Mouse (Mus musculus): ENCODE data around the gene Comp. TPM values are rescaled to one million over a fixed set of nuclear protein-coding genes. Genes with fewer than 3 reads are reported as not detected.

The Comp gene
- total RNA-seq, 2 experiments from 2014 or later = 4.6 to 9.3 TPM

GRCm38 (mm10) chr8:70396184-70396583 lies 22.8 kb downstream of the Comp start:
- DNase-seq (ENCODE audit: low spot score in 2 of 2) = no peak

DNA sequence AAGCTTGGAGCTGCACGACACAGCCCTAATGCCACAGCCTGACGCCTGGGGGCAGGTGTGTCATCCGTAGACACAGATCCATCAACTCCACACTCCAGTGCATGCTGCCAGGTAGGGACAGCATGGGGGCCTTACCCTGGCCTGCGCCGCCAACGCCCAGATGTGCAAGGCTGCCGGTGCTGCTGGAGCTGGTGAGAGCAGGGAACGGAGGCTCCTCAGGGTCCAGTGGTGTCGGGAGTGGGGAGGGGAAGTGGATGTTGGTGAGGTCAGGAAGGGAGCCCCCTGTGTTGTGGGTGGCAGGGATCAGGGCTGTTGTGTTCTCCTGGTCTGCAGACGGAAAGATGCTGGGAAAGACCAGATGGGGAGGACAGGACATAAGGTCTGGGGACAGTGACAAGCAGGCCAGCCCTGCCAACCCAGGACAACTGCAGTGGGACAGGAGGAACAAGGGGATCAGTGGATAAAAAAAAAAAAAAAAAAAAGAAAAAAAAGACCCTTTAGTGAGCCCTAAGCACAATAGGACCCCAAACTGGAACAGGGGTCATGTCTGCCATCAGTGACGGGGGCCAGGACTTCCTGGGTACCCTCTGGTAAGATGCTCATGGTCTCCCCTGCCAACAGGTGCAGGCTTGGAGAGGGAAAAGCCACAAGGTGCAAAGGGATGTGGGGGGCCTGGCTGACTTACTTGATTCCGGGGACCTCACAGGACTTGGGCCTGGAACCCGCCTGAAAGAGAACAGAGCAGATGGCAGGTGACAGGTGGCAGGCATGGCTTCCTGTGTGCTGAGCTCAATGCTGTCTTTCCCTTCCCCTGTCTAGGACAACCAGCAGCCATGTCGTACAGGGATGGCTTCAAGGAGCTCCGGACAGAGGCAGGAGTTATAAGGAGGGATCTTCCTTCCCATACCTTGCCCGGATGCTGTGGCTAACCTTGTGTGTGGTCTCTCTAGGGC lies 24.5 kb downstream of the Comp start:
- DNase-seq (ENCODE audit: low spot score in 2 of 2) = no peak

DNA sequence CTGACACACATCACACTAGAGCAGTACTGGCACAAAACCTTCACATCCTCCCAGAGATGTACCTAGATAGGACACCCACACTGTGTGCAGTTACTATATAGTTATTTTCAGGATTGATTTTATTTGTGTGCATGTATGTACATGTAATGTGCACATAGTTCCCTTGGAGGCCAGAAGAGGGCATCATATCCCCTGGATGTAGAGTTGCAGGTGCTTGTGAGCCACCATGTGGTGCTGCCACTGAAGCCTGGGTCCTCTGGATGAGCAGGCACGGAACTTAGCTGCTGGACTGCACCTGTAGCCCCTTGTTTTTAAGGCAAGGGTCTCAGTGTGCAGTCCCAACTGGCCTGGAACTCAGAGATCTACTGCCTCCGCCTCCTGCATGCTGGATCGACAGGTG lies 30.9 kb downstream of the Comp start:
- no peak for DNase-seq (ENCODE audit: low spot score in 2 of 2)

GRCm38 (mm10) chr8:70405189-70405588 lies 31.8 kb downstream of the Comp start:
- DNase-seq (ENCODE audit: low spot score in 2 of 2) = no peak

- no peak for DNase-seq (ENCODE audit: low spot score in 2 of 2)
These were observed 33.2 kb downstream of the Comp start for GRCm38 (mm10) chr8:70406427-70407069.

- DNase-seq (ENCODE audit: low spot score in 2 of 2) = peak in 1 of 2 experiments; percentile 64
These were observed 34.9 kb downstream of the Comp start for GRCm38 (mm10) chr8:70408301-70408700.

GRCm38 (mm10) chr8:70409019-70409418 lies 35.7 kb downstream of the Comp start:
- DNase-seq (ENCODE audit: low spot score in 2 of 2) = no peak

DNA sequence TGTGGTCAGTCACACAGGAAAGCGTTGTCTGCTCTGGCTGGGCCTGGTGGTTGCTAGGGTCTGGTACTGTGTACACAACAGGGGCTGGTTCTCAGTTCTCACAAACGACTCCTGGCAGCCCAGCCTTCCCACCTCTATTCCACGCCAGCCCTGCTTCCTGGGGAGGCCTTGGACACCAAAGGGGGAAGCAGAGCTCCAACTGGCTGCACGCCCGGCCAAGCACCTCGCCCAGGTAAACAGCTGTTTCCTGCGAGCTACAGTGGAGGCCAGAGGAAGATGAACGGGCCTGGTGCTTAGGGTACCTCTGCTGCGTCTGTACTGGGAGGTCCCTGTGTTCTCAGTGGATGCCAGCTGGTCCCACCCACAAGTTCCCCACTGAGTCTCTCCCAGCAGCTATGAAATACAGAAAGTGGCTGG lies 36.1 kb downstream of the Comp start:
- DNase-seq (ENCODE audit: low spot score in 2 of 2) = no peak

GRCm38 (mm10) chr8:70410281-70410680 lies 36.9 kb downstream of the Comp start:
- DNase-seq (ENCODE audit: low spot score in 2 of 2) = no peak

DNA sequence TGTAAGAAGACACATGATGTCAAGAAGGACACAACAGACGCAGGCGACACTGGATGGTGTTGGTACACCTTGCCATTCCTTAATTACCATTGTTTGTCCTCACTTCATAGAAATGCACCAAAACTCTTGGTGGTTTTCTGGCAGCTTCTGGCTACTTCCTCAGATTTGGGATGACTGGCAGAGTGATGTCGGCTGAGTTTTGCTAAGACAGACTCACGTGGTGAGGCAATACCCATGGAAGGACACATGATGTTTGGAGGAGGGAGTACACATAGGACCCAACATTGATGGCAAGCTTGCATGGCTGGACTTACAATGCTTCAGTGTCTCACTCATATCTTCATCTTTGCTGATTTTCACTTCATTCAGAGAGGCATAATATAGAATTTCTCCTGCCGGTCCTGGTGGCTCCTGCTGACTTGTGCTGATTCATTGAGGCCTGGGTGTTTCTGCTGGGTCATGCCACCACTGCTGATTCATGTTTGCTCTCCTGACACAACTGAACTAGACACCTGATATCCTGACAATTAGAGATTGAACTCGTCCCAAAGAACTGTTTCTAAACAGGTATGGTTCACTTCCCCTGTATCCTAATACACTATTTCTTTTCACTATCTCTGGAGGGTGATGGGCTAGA lies 41.1 kb downstream of the Comp start:
- DNase-seq (ENCODE audit: low spot score in 2 of 2) = no peak

- no peak for DNase-seq (ENCODE audit: low spot score in 2 of 2)
These were observed 42.4 kb downstream of the Comp start for GRCm38 (mm10) chr8:70415540-70416451.

DNA sequence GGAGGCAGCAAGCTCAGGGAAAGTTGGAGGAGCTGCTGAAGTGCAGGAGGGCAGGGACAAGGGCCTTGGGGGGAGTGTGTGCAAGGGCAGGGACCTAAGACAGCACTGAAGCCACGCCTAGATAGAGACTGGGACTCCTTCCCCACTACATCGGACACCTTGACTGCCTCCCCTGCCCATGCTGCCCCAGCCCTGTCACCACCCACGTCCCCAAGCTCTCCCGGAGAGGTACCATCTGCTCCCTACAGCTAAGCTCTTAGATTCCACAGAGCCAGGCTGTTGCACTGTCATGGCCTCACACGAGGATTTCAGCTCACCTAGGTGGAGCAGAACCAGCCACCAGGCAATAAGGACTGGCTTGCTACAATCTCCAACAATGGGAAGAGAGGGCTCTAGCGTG lies 43.6 kb downstream of the Comp start:
- DNase-seq (ENCODE audit: low spot score in 2 of 2) = no peak

- DNase-seq (ENCODE audit: low spot score in 2 of 2) = no peak
These were observed 44.6 kb downstream of the Comp start for GRCm38 (mm10) chr8:70417914-70418313.

DNA sequence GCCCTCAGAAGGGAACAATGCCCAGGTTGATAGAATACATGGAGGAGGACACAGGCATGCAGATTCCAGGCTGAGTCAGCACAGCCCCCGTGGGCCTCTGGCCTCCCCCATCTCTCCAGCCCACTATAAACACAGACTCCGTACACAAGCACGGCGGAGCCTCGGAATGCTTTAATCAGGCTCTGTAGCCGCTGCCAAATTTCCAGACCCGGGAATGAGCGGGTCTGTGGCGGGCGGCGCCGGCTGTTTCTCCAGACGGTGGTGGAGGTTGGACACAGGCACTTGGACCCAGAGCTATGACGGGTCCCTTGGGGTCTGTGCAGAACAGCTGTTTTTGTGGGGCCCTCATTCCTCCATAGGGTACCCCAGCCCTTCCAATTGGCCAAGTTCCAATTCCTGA lies 45.6 kb downstream of the Comp start:
- DNase-seq (ENCODE audit: low spot score in 2 of 2) = peak; percentile 46 to 48

DNA sequence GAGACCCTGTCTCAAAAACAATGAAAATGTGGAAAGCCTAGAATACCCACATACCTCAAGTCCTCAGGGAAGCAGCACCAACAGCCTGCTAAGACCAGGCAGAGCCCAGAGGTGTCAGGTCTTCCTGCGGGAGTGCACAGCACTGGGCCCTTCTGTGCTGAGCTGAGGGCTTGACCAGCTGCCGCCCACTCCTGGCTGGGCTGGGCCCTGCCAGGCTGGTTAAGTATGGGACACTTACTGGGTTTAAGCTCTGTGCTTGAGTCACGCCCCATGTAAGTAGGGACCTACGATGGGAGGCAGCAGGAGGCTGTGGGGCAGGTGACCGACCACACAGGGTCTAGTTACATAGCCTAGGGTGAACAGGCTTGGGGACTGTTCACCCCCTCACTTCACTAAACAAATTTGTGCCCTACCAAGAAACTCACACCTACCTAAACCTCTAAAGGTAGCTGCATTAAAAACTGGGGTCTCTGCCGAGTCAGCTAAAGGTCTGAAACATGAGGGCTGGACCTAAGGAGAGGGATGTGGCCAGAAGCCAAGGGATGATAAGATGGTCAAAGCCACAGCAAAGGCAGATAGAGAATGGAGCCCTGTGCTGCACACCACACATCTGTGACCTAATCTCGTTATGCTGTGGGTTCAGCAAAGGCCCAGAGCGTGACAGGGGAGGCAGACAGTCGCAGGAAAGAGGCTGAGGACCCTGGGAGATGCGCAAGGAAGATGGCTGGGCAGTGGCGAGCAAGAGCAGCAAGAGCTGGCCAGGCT lies 46.7 kb downstream of the Comp start:
- DNase-seq (ENCODE audit: low spot score in 2 of 2) = no peak

- no peak for DNase-seq (ENCODE audit: low spot score in 2 of 2)
These were observed 48.2 kb downstream of the Comp start for GRCm38 (mm10) chr8:70421349-70422104.

GRCm38 (mm10) chr8:70422722-70423121 lies 49.4 kb downstream of the Comp start:
- DNase-seq (ENCODE audit: low spot score in 2 of 2) = no peak

GRCm38 (mm10) chr8:70426300-70426907 lies 53.0 kb downstream of the Comp start:
- no peak for DNase-seq (ENCODE audit: low spot score in 2 of 2)

DNA sequence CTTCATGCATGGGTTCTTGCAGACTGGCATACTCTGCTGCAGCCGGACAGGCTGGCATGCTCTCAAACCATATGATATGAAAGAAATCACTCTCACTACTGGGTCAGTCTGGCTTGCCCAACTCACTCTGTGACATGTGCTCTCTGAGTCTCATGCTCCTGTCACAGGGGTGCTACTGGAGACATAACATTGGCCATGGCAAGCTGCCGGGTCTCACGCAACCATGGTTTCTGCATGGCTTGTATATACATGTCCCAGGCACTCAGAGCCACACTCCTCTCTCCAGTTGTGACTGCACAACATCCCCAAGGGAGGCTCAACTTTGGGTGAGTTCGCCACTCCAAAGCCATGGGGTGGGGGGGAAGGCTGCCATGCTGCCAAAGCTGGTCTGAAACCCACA lies 57.9 kb downstream of the Comp start:
- no peak for DNase-seq (ENCODE audit: low spot score in 2 of 2)
